Mouse (Mus musculus): ENCODE results near the gene Rpl15. TPM values are rescaled to one million over a fixed set of nuclear protein-coding genes. Genes with fewer than 3 reads are reported as not detected.
A peak's percentile ranks its signal among the peaks of the same experiment; 100 is the strongest.
"Not testable (repeated sequence)": the region's sequence is repeated elsewhere in the genome, so short reads cannot be mapped to it uniquely, and the experiment has no call there.

Rpl15 gene
- total RNA-seq, 2 experiments from 2014 or later = 382 to 700 TPM

DNA sequence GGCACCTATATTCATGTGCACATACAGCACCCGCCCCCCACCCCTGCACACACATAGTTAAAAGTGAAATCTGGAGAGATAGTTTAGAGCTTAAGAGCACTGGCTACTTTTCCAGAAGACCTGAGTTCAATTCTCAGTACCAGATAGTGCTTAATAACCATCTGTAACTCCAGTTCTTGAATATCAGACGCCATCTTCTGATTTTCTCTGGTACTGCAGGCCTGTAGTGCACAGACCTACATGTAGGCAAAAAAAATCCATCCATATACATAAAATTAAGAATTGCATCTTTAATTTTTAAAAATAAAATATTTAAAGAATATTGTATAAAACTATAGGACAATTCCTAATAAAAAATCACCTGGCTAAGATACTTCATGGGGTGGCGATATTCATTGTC, 10.0 kb downstream of the Rpl15 start:
- ATAC-seq (replicated peaks; ENCODE audit: low FRiP score, poor library complexity, severe bottlenecking) = no peak

DNA sequence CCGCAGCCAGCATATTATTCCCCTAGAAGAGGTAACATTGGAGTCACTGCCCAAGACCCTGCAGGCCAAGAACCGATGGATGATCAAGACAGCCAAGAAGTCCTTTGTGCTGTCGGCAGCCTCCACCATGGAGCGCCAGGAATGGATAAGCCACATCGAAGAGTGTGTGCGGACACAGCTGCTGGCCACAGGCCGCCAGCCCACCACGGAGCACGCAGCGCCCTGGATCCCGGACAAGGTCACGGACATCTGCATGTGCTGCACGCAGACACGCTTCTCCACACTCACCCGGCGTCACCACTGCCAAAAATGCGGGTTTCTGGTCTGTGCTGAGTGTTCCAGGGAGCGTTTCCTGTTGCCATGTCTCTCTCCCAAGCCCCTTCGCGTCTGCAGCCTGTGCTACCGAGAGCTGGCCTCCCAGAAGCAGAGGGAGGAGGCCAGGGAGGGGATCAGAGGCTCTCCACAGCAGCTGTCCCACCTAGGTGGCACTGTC, 28.5 kb downstream of the Rpl15 start:
- no peak for ATAC-seq (replicated peaks; ENCODE audit: low FRiP score, poor library complexity, severe bottlenecking)

DNA sequence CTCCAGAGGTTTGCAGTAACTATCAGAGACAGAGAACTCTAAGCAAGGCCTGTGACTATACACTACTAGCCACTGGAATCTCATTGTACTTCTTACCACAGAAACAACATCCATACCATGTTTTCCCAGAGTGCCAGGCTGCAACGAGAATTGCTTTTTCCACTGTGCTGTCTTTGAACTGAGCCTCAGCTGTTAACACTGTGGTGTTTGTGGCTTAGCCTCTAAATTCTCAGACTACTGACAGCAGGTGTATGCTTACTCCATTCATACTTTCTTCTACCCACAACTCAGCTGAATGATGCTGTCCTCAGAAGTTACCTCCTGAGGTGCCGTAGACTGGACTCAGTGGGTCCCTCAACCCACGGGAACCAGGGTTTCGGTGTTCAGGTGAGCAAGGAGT, 29.4 kb downstream of the Rpl15 start:
- ATAC-seq (replicated peaks; ENCODE audit: low FRiP score, poor library complexity, severe bottlenecking) = no peak

DNA sequence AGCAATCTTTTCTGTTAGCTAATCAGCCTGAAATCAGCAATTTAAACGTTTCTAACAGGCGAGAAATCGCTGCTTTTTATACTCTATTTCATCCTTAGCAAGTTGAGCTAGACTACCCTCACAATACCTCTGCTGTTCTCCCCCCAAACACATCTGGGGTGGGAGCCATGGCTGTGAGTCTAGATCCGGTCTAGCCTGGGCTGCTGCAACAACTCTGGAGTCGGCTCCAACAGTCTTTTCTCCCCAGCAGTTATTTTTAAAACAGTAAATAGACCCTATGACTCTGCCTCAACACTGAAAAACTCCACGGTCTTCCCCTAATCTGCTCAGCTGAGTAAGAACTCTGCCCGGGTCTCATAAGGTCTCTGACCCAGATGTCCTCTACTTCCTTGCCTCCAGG, 31.1 kb downstream of the Rpl15 start:
- ATAC-seq (replicated peaks; ENCODE audit: low FRiP score, poor library complexity, severe bottlenecking) = no peak

DNA sequence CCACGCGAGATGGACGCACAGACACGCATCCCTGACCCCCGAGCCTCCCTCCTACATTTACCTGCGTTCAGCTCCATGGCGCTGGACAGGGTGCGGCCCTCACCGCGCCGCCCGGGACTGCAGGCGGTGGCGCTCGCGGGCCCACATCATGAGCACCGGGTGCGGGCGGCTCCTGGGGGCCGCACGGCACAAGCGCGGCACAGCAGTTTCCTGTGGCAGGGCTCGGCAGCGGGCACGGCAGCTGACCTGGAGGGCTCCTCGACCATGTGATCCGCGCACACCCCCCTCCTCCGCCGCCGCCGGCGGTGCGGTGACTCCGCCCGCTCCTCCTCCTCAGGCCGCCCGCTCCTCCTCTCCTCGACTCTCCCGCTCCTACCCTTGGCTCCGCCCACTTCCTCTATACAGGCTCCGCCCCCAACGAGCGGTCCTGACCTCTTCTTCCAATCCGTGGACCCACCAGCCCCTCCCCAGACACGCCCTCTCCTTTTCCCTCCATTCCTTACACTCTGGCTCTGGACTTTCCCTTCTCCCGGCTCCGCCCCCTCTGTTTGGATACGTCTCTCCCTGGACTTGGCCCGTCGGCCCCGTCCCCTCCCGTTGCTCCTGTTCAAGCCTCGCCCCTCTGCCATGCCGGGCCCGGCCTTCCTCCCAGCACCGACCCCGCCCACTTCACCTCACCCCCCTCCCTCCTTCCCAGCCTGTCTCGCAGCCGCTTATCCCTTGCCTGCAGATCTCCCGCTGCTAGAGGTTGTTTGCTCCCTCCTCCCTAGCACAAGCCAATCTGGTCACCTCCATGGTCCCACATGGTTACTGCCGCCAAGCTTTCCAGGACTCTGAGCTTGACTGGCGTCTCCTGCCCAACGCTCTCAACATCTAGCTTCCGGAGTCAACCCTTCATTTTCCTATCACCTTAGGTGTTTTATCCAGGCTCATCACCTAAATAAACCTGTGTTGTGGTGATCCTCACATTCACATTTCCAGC, 32.1 kb downstream of the Rpl15 start, which contains the start of gene Nr1d2:
Gene Nr1d2, minus strand, starts transcription at position 378 of the 982 bp plus-strand sequence.
- peak; percentile 81 for ATAC-seq (replicated peaks; ENCODE audit: low FRiP score, poor library complexity, severe bottlenecking)

DNA sequence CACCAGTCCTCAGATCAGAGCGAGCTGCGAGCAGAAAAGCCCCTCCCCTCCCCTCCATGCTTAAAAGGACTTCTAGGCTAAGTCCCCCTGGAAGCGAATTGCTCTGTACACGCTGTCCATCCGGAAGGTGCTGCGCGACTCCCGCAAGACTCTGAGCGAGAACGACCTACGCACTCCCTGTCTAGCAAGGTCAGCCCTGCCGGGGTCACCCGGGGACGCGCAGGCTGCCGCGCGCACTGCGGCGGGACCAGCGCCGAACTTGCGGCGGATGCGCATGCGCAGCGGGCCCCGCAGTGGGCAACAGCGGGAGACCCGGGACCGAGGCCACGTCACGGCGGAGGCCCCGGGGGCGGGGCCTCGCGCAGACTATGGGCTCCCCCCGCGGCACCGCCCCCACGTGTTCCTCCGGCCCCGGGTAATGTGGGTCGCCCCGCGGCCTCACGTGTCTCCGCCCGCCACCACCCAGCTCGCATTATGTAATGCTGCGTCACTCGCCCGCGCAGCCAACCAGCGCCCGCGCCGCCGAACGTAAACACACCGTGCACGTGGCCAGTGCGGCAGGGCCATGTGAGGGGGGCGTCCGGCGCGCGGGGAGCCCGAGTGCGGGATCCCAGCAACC, 33.0 kb downstream of the Rpl15 start:
- ATAC-seq (replicated peaks; ENCODE audit: low FRiP score, poor library complexity, severe bottlenecking) = peak; percentile 88

DNA sequence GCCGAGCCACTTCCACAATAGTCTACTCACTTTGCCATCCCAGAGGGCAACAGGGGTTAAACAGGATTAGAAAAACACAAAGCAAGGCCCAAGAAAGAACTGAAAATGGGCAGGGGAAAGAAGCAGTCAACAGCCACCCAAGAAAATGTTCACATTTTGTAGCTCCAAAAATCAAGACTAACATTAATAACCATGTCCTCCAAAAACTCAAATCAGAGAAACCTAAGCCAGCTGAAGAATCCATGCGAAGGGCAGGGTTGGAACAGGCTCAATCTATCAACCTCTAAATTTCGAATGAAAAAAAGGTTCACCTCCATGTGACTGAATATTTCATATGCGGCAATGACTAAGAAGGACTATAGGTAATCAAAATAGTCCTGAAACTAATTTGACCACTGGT, 33.8 kb downstream of the Rpl15 start:
- no peak for ATAC-seq (replicated peaks; ENCODE audit: low FRiP score, poor library complexity, severe bottlenecking)

DNA sequence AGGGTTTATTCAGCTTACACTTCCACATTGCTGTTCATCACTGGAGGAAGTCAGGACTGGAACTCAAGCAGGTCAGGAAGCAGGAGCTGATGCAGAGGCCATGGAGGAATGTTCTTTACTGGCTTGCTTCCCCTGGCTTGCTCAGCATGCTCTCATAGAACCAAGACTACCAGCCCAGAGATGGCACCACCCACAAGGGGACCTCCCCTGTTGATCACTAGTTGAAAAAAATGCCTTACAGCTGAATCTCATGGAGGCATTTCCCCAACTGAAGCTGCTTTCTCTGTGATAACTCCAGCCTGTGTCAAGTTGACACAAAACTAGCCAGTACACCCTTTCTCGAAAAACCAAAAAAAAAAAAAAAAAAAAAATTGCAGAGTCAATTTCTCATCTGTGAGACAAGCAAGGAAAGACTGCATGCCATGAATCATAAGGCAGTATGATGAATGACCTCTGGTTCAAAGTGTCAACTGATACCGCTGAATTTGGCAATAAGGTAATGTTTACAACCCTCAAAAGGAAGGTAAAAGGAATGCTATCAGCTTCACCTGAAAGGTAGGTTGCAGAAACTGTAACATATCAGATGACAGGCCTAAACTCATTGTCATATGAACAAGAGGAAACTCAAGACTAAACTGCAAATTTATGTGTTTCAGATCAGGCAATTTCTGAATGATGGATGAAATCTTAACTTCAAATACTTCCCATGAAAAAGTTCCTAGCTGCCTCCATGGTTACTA, 34.5 kb downstream of the Rpl15 start:
- ATAC-seq (replicated peaks; ENCODE audit: low FRiP score, poor library complexity, severe bottlenecking) = not testable (repeated sequence)

DNA sequence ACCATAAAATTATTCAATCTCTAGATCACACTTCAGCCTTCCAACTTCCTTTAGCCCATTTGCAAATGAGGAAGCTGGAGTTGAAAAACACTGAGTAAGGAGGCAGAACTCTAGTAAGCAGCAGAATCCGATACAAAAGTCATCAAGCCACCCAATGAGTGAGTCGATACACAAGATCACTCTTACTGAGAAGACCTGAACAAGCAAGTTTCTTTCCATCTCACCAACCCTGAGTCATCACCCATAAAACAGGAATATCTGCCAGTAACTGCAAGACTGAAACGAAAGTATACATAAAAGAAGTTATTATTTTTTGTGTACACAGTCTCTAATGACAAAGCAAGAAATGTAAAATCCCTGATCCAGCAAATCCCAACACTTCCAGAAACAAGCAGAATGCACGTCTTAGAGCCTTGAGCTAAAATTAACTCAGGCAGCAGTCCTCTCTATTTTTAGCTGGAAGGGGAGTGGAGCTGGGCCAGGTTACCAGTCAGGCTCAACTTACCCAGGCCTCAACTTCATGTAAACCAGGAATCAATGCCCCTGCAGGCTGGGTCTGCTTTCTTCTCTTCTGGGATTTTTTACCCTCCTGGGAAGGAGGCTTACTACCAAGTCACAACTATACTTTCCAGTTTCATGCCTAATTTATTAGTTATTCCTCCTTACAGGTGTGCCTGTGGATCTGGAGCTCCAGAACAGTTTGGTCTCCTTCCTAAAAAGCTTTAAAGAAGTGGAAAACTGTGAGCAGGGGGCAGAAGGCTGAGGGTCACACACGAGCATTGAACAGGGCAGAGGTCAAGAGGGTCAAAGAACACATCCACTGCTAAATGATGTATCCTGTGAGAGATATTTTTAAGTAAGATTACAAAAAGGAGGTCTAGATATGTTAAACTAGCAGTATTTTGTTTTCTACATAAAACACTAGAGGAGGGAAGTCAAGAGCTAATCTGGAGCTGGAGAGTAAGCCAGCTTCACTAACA, 36.9 kb downstream of the Rpl15 start:
- ATAC-seq (replicated peaks; ENCODE audit: low FRiP score, poor library complexity, severe bottlenecking) = no peak

DNA sequence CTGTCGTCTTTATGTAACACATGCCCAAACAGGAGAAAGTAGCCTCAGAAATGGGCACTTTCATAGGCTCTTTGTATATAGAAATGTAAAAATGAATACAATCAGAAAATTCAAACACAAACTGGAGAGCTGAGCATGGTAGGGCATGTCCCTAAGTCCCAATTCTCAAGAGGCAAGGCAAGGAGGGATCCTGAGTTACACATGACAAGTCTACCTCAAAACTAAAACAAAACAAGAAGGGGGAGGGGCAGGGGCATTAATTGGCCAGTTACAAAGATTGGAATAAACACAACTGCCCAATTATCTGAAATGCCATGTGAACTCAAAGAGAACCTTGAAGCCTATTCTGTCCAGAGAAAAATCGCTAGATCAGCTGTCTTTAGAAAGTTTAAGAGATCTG, 38.1 kb downstream of the Rpl15 start:
- ATAC-seq (replicated peaks; ENCODE audit: low FRiP score, poor library complexity, severe bottlenecking) = no peak

DNA sequence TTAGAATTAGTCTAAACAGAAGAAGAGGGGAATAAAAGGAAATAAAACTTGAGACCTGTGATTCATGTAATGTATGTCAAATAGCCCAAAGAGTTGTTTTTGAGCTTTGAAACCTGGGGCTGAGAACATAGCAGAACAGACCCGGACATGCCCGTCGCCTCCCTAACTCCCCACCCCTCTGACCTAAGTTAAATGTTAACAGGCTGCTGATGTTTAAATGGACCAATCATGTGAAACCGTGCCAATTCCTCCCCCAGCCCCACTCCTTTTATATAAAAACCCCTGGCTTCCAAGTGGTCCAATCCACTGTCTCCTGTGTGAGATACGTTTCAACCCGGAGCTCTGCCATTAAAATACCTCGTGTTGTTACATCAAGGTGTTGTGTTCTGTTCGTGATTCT, 39.3 kb downstream of the Rpl15 start:
- not testable (repeated sequence) for ATAC-seq (replicated peaks; ENCODE audit: low FRiP score, poor library complexity, severe bottlenecking)

DNA sequence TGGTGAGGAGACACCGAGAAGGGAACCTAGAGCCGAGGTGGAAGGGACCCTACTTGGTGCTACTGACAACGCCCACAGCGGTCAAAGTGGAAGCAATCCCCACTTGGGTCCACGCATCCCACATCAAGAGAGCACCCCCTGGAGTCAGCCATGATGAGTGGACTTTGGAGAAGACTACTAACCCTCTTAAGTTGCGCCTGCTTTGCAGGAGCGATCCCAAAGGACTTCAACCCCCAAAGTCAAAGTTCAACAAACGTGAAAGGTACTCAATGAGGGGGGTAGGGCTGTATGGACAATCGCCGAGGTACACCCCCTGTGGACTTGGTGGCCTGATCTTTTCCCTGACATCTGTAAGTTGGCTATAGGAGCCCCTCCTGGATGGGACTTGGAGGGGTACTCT, 41.4 kb downstream of the Rpl15 start:
- not testable (repeated sequence) for ATAC-seq (replicated peaks; ENCODE audit: low FRiP score, poor library complexity, severe bottlenecking)

DNA sequence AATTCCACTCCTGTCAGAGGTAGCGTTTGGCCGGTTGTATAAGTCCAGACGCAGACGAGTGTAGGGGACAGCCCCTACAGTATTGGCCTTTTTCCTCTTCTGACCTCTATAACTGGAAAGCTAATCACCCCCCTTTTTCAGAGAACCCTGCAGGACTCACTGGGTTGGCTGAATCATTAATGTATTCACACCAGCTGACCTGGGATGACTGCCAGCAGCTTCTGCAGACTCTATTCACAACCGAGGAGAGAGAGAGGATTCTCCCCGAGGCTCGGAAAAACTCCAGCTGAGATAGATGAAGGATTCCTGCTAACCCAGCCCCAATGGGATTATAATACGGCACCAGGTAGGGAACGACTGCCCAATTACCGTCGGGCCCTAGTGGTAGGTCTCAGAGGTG, 45.0 kb downstream of the Rpl15 start:
- ATAC-seq (replicated peaks; ENCODE audit: low FRiP score, poor library complexity, severe bottlenecking) = not testable (repeated sequence)

DNA sequence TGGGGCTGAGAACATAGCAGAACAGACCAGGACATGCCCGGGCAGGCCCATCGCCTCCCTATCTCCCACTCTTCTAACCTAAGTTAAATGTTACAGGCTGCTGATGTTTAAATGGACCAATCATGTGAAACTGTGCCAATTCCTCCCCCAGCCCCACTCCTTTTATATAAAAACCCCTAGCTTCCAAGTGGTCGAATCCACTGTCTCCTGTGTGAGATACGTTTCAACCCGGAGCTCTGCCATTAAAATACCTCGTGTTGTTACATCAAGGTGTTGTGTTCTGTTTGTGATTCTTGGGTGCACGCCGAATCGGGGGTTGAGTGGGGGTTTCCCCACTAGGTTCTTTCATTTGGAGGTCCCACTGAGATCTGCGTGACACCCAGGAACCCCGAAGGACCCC, 45.8 kb downstream of the Rpl15 start:
- ATAC-seq (replicated peaks; ENCODE audit: low FRiP score, poor library complexity, severe bottlenecking) = not testable (repeated sequence)

DNA sequence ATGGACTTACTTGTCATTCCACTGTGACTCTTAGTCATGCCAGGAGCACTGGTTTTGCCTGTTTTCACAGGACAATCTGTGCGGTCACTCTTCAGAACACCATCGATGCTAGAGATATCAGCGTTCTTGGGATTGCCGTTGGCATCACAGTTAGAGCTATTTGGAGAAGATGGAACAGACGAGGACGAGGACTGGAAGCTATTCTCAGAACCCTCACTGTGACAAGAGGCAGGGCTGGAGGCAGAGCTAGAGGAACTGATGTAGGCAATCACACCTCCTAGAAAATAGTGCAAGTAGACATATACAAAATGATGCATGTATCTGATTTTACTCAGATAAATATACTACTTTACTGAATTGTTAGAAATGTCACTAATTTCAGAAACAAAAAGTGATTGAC, 49.2 kb downstream of the Rpl15 start:
- no peak for ATAC-seq (replicated peaks; ENCODE audit: low FRiP score, poor library complexity, severe bottlenecking)

Data from erythroid progenitor cell, adult 5-6 weeks (primary cell).